Mouse (Mus musculus): ENCODE data around the gene Akt3. TPM values are rescaled to one million over a fixed set of nuclear protein-coding genes. Genes with fewer than 3 reads are reported as not detected.

The Akt3 gene
- polyA plus RNA-seq, 1 experiment, result 8.7 TPM

GRCm38 (mm10) chr1:176971479-176971797 lies 286.6 kb downstream of the Akt3 start:
- Histone ChIP-seq H3ac (ENCODE audit: control insufficient read depth, insufficient read length) (no peak overlapping the region), H3K36me3 (ENCODE audit: control insufficient read depth, insufficient read depth) (no peaks in the 10 kb centered on the region), H3K79me2 (ENCODE audit: control insufficient read depth, insufficient read depth) (no peaks in the 10 kb centered on the region), H3K27me3 (ENCODE audit: control insufficient read depth, insufficient read depth, insufficient read length) (no peaks in the 10 kb centered on the region), H3K4me2 (ENCODE audit: low read depth) (no peak overlapping the region), H3K4me3 (no peak overlapping the region)
- no peak for TF ChIP-seq CEBPB (IDR thresholded peaks at IDR 0.05; ENCODE audit: insufficient read depth, poor library complexity, severe bottlenecking)
- no peak for TF ChIP-seq E2F4 (IDR thresholded peaks at IDR 0.05; ENCODE audit: insufficient read depth)
- TF ChIP-seq MYOD1 (IDR thresholded peaks at IDR 0.05; ENCODE audit: control insufficient read depth in 1 of 3, insufficient read length in 2 of 3, low read depth in 2 of 3), result no peak
- no peak for TF ChIP-seq MYOG (IDR thresholded peaks at IDR 0.05; ENCODE audit: control insufficient read depth in 1 of 3, insufficient read depth in 1 of 3, insufficient read length in 2 of 3, low read depth in 2 of 3)

GRCm38 (mm10) chr1:176970635-176971478 lies 287.1 kb downstream of the Akt3 start:
- no peaks in the 10 kb centered on the region for H3K79me2 ChIP-seq (ENCODE audit: control insufficient read depth, insufficient read depth)
- no peaks in the 10 kb centered on the region for H3K36me3 ChIP-seq (ENCODE audit: control insufficient read depth, insufficient read depth)
- H3K4me2 ChIP-seq (ENCODE audit: low read depth), result no peak overlapping the region
- H3K27me3 ChIP-seq (ENCODE audit: control insufficient read depth, insufficient read depth, insufficient read length), result no peaks in the 10 kb centered on the region
- H3ac ChIP-seq (ENCODE audit: control insufficient read depth, insufficient read length), result no peak overlapping the region
- TF ChIP-seq TCF3 (IDR thresholded peaks at IDR 0.05; ENCODE audit: insufficient read length, low read depth), result no peak
- no peak for TF ChIP-seq CEBPB (IDR thresholded peaks at IDR 0.05; ENCODE audit: insufficient read depth, poor library complexity, severe bottlenecking)
- no peak for TF ChIP-seq TCF12 (IDR thresholded peaks at IDR 0.05; ENCODE audit: insufficient read depth, poor library complexity, severe bottlenecking)
- TF ChIP-seq MYOG (IDR thresholded peaks at IDR 0.05; ENCODE audit: control insufficient read depth in 1 of 3, insufficient read depth in 1 of 3, insufficient read length in 2 of 3, low read depth in 2 of 3), result no peak
- no peak for TF ChIP-seq MYOD1 (IDR thresholded peaks at IDR 0.05; ENCODE audit: control insufficient read depth in 1 of 3, insufficient read length in 2 of 3, low read depth in 2 of 3)
- no peak for TF ChIP-seq SRF (IDR thresholded peaks at IDR 0.05; ENCODE audit: control insufficient read depth, insufficient read length, low read depth)
- no peak for TF ChIP-seq E2F4 (IDR thresholded peaks at IDR 0.05; ENCODE audit: insufficient read depth)
- no peak for TF ChIP-seq USF1 (IDR thresholded peaks at IDR 0.05; ENCODE audit: low read depth)
- no peak for TF ChIP-seq POLR2AphosphoS2 (IDR thresholded peaks at IDR 0.05; ENCODE audit: insufficient read length, low read depth)
- no peak for TF ChIP-seq POLR2A (IDR thresholded peaks at IDR 0.05; ENCODE audit: insufficient read length, low read depth)
- TF ChIP-seq MAX (IDR thresholded peaks at IDR 0.05; ENCODE audit: low read depth), result no peak
- TF ChIP-seq REST (IDR thresholded peaks at IDR 0.05; ENCODE audit: insufficient read depth, insufficient read length), result no peak
- H3K4me3 ChIP-seq, result no peak overlapping the region

Other genes starting within 250 kb of the Akt3 start
- gene Zbtb18, start 184.1 kb upstream of the Akt3 start, polyA plus RNA-seq (2012; fragmentation: generic; extraction: Trizol), result 54.3 TPM

All from myocyte (in vitro differentiated cells).